Mouse (Mus musculus) Patski (cell line): ENCODE data around the gene Pde10a. TPM values are rescaled to one million over a fixed set of nuclear protein-coding genes. Genes with fewer than 3 reads are reported as not detected.

Experiments used
- ATAC-seq: fragments of 100-300 bp; one replicate; pipeline ENCODE4 v1.8.0; 2021
- CTCF ChIA-PET: fragments of 350-600 bp; sonication (Branson Sonifier 250); formaldehyde crosslinking; loops from one replicate; lab custom pipeline; 2022; ENCODE audit warnings: inconsistent platforms; lab: Charles Lee
- POLR2A ChIA-PET: fragments of 350-600 bp; sonication (Branson Sonifier 250); formaldehyde crosslinking; loops from one replicate; lab custom pipeline; 2022; ENCODE audit warnings: antibody characterized with exemption, inconsistent platforms; lab: Charles Lee
- DNase-seq: peaks from one replicate; pipeline ENCODE4 v3.0.0-alpha.2; 2011; ENCODE audit warnings: low read depth, low spot score
- H3K27me3 ChIP-seq: fragments of 371-371 bp; one replicate; pipeline ENCODE4 v1.5.1; 2021
- CTCF ChIP-seq: fragments of 100-300 bp; IDR thresholded peaks from one replicate; pipeline ENCODE4 v1.5.1; 2021
- in situ Hi-C: fragments of 300-500 bp; cut with MboI; formaldehyde crosslinking; loops from 3 replicates; pipeline ENCODE4 v1.11.1; 2018; ENCODE audit warnings: low pct_unique_long_range_greater_than_20kb, mixed read lengths
- polyA plus RNA-seq: library from polyadenylated mRNA; unstranded; gene quantifications from one replicate; pipeline ENCODE4 v1.2.3, GENCODE M21; 2021

The Pde10a gene
- polyA plus RNA-seq, 1 experiment from 2014 or later, result 7.7 TPM

DNA sequence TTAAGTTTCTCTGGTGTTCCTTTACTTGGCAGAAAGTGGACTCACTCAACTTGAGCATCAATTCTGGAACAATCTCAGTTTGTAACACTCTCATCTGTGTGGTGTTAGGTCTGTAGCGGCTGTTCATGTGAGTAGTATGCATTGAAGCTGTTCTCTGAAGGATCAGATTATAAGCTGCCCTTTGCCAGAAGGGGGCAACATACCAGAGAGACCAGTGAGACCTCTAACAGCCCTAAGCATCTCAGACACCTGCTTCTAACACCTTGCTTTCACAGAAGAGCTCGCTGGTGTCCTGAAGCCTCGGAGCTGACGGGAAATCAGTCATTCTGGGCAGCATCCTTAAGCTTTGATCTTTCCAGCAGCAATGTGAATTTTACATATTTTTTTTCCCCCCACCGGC is 505.0 kb downstream of the Pde10a start:
- ChIA-PET POLR2A (no interaction called here), CTCF (interaction anchor here (0.7 kb wide), 1 partner anchor 33 kb away, joined by 3 read pairs; no protein-coding TSS in a partner anchor)
- in situ Hi-C loops, result loop anchor here (10.0 kb wide), 1 partner anchor 135 kb away; no protein-coding TSS in a partner anchor
- ATAC-seq, result no peak
- H3K27me3 ChIP-seq, result peaks cover 11% of the 10 kb centered on the region
- DNase-seq, result no peak
- peak; percentile 25 for TF ChIP-seq CTCF

- ChIA-PET CTCF (interaction anchor here (0.9 to 2.2 kb wide), 7 partner anchors 10 to 715 kb away, joined by 3 to 10 read pairs (median 6); no protein-coding TSS in a partner anchor), POLR2A (no interaction called here)
- ATAC-seq, result peak; percentile 82
- in situ Hi-C loops, result loop anchor here (10.0 kb wide), 1 partner anchor 133 kb away; no protein-coding TSS in a partner anchor
- no peak for DNase-seq
- peaks cover 6% of the 10 kb centered on the region for H3K27me3 ChIP-seq
- peak; percentile 93 for TF ChIP-seq CTCF
Measured at GRCm38 (mm10) chr17:9031241-9032141, 506.3 kb downstream of the Pde10a start.

DNA sequence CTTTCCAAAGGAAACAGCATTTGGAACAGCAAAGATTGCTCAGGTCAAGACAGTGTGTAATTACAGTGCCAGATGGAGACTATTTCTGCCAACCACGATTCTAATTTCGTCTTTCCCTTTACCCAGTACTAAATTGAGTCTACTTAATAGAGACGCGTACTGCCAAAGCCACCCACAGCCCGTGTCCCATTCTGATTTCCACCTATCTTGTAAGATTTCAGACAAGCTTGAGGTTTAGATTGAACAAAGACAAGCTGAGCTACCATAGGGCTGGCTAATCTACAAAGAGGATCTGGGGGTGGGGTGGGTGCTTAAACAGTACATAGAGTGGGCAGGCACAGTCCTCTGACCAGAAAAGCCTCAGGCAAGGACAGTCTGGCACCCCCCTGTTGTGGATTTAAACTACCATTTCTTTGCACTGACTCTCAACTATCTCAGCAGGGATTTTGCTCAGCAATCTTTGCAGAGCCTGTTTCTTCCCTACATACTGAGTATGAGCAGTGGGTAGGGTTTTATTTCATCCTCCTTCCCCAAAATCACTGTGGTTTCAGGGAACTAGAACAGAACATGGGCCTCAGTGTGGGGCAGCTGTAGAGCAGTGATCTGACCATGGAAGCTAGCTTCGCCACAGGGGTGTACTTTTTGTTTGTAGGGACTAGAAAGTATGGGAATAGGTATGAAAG is 507.3 kb downstream of the Pde10a start:
- peaks cover 3% of the 10 kb centered on the region for H3K27me3 ChIP-seq
- ChIA-PET POLR2A (no interaction called here), CTCF (interaction anchor here (0.9 to 2.2 kb wide), 6 partner anchors 9 to 714 kb away, joined by 3 to 10 read pairs (median 7); no protein-coding TSS in a partner anchor)
- ATAC-seq, result no peak
- in situ Hi-C loops, result loop anchor here (10.0 kb wide), 1 partner anchor 132 kb away; no protein-coding TSS in a partner anchor
- TF ChIP-seq CTCF, result no peak
- DNase-seq, result no peak

DNA sequence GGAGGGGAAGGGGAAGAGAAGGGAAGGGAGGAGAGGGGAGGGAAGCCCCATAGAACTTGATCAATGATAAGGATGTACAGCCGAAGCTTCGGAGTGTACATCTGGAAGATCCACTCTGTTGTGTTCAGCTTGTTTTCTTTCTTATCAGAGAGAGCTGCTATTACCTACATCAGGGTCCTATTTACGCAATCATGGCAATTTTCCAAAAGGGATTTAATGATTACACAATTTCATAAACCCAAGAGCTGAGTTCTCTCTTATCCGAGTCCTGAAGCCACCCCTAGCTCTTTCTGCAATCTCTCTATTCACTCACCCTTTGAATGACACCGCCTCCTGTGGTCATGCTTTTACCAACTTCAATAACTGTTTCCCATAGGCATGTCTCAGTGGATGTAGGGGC is 508.3 kb downstream of the Pde10a start:
- in situ Hi-C loops, result loop anchor here (10.0 kb wide), 1 partner anchor 131 kb away; no protein-coding TSS in a partner anchor
- DNase-seq, result no peak
- no peak for TF ChIP-seq CTCF
- POLR2A ChIA-PET, result no interaction called here
- CTCF ChIA-PET, result no interaction called here
- ATAC-seq, result no peak
- H3K27me3 ChIP-seq, result peaks cover 3% of the 10 kb centered on the region

- TF ChIP-seq CTCF, result no peak
- peaks cover 3% of the 10 kb centered on the region for H3K27me3 ChIP-seq
- ChIA-PET CTCF (no interaction called here), POLR2A (no interaction called here)
- ATAC-seq, result no peak
- DNase-seq, result no peak
- in situ Hi-C loops, result loop anchor here (10.0 kb wide), 1 partner anchor 129 kb away; no protein-coding TSS in a partner anchor
Measured at GRCm38 (mm10) chr17:9035561-9036348, 510.6 kb downstream of the Pde10a start.

Other genes with a start within 250 kb of the Pde10a start
- gene Mpc1, start 242.5 kb upstream of the Pde10a start, polyA plus RNA-seq, result 168 TPM
- gene Sft2d1, start 214.3 kb upstream of the Pde10a start, polyA plus RNA-seq, result 61.2 TPM
- gene Prr18, start 187.9 kb upstream of the Pde10a start, polyA plus RNA-seq, result 0.19 TPM
- gene T2, start 169.4 kb upstream of the Pde10a start, polyA plus RNA-seq, result 0.05 TPM
- not detected for gene T, start 90.9 kb upstream of the Pde10a start, polyA plus RNA-seq
- gene Gm17087, start 41.6 kb downstream of the Pde10a start, polyA plus RNA-seq, result 0.15 TPM